Mouse (Mus musculus): Measurements from ENCODE around the gene Oas1g. TPM values are rescaled to one million over a fixed set of nuclear protein-coding genes. Genes with fewer than 3 reads are reported as not detected.

Gene Oas1g
- total and polyA plus RNA-seq, 3 experiments: 0.19 TPM; not detected in 2

GRCm38 (mm10) chr5:120849601-120850136 is 37.7 kb downstream of the Oas1g start:
- Histone ChIP-seq H3K4me2 (ENCODE audit: insufficient read depth, low read depth, poor library complexity, severe bottlenecking) (no peak overlapping the region), H3K9me3 (replicated peaks; ENCODE audit: low read length) (peaks cover 10% of the 10 kb centered on the region), H3K27me3 (replicated peaks) (peaks cover 64% of the 10 kb centered on the region), H3K27ac (ENCODE audit: insufficient read depth, low read depth) (no peak overlapping the region), H3K79me2 (replicated peaks; ENCODE audit: control insufficient read depth, extremely low read depth, insufficient read depth, poor library complexity, severe bottlenecking) (no peaks in the 10 kb centered on the region), H3K36me3 (replicated peaks in 1 of 2; ENCODE audit: control insufficient read depth in 1 of 2, insufficient read depth in 1 of 2, low read length in 1 of 2) (no peaks in the 10 kb centered on the region), H3K4me3 (replicated peaks in 1 of 3; ENCODE audit: low read depth in 2 of 3, low read length in 2 of 3, poor library complexity in 1 of 3) (no peak overlapping the region), H3K9ac (ENCODE audit: insufficient read depth, low read depth) (no peak overlapping the region), H3K4me1 (ENCODE audit: control insufficient read depth in 1 of 2, insufficient read depth in 2 of 2) (no peaks in the 10 kb centered on the region)
- in situ Hi-C loops (cut with MboI; ENCODE audit: low pct_ligation_motif_present, low pct_unique_long_range_greater_than_20kb, low sequenced_read_pairs) (no loop called here), dilution Hi-C loops (cut with MboI; ENCODE audit: extremely low pct_ligation_motif_present, extremely low pct_unique_long_range_greater_than_20kb, low sequenced_read_pairs) (no loop called here)
- TF ChIP-seq TBP (conservative IDR thresholded peaks at IDR 0.05; ENCODE audit: low read depth, low read length): no peak
- no peak for TF ChIP-seq POLR2A (IDR thresholded peaks at IDR 0.05; ENCODE audit: low read depth, low read length)
- TF ChIP-seq POLR2AphosphoS2 (IDR thresholded peaks at IDR 0.05; ENCODE audit: low read depth, low read length): no peak
- no peak for TF ChIP-seq MAFK (IDR thresholded peaks at IDR 0.05; ENCODE audit: insufficient replicate concordance, low read length)
- TF ChIP-seq E2F4 (IDR thresholded peaks at IDR 0.05; ENCODE audit: insufficient replicate concordance, low read depth, low read length): no peak
- peak; percentile 79 to 91 for TF ChIP-seq CTCF (conservative IDR thresholded peaks at IDR 0.05 in 1 of 2, IDR thresholded peaks at IDR 0.05 in 1 of 2; ENCODE audit: low read depth in 2 of 2, low read length in 2 of 2)
- TF ChIP-seq JUN (IDR thresholded peaks at IDR 0.05; ENCODE audit: insufficient read depth, low read depth, low read length): no peak
- no peak for TF ChIP-seq MAX (IDR thresholded peaks at IDR 0.05; ENCODE audit: low read length)
- no peak for TF ChIP-seq MXI1 (IDR thresholded peaks at IDR 0.05; ENCODE audit: low read depth, low read length)
- TF ChIP-seq NELFE (IDR thresholded peaks at IDR 0.05; ENCODE audit: low read depth, low read length): no peak
- TF ChIP-seq PAX5 (IDR thresholded peaks at IDR 0.05; ENCODE audit: low read length): no peak
- TF ChIP-seq MAZ (IDR thresholded peaks at IDR 0.05; ENCODE audit: low read depth, low read length): no peak
- TF ChIP-seq SMC3 (IDR thresholded peaks at IDR 0.05; ENCODE audit: low read depth, low read length): peak; percentile 71
- no peak for TF ChIP-seq IRF4 (IDR thresholded peaks at IDR 0.05; ENCODE audit: low read depth, low read length)
- no peak for TF ChIP-seq NRF1 (IDR thresholded peaks at IDR 0.05; ENCODE audit: low read depth, low read length)
- no peak for TF ChIP-seq RCOR1 (conservative IDR thresholded peaks at IDR 0.05; ENCODE audit: low read depth, low read length)
- TF ChIP-seq HCFC1 (IDR thresholded peaks at IDR 0.05; ENCODE audit: low read depth, low read length): no peak
- no peak for TF ChIP-seq ZC3H11A (IDR thresholded peaks at IDR 0.05; ENCODE audit: low read depth, low read length)
- no peak for TF ChIP-seq MEF2A (IDR thresholded peaks at IDR 0.05; ENCODE audit: borderline replicate concordance, low read depth, low read length)
- no peak for TF ChIP-seq ZNF384 (IDR thresholded peaks at IDR 0.05; ENCODE audit: low read depth, low read length)
- no peak for TF ChIP-seq CHD2 (IDR thresholded peaks at IDR 0.05; ENCODE audit: low read length)
- TF ChIP-seq JUND (conservative IDR thresholded peaks at IDR 0.05; ENCODE audit: low read depth, low read length): no peak
- TF ChIP-seq EP300 (IDR thresholded peaks at IDR 0.05; ENCODE audit: low read length): no peak
- TF ChIP-seq BHLHE40 (IDR thresholded peaks at IDR 0.05; ENCODE audit: low read depth, low read length): no peak
- TF ChIP-seq ZMIZ1 (IDR thresholded peaks at IDR 0.05; ENCODE audit: low read depth, low read length): no peak
- peak; percentile 12; the same call in 1 of the 2 replicates for TF ChIP-seq TCF12 (IDR thresholded peaks at IDR 0.05; ENCODE audit: low read depth, low read length)
- no peak for TF ChIP-seq ELF1 (IDR thresholded peaks at IDR 0.05; ENCODE audit: low read depth, low read length)
- peak; percentile 41 for TF ChIP-seq RAD21 (IDR thresholded peaks at IDR 0.05; ENCODE audit: low read depth, low read length)
- no peak for TF ChIP-seq SIN3A (IDR thresholded peaks at IDR 0.05; ENCODE audit: low read length)
- TF ChIP-seq USF2 (conservative IDR thresholded peaks at IDR 0.05; ENCODE audit: low read depth, low read length): no peak
- no peak for TF ChIP-seq KAT2A (IDR thresholded peaks at IDR 0.05; ENCODE audit: insufficient replicate concordance, low read length)
- DNase-seq (ENCODE audit: extremely low read depth): peak; percentile 54
